Mouse (Mus musculus) embryonic facial prominence, embryonic 14.5 days (tissue): ENCODE measurements around the gene Cry2. TPM values are rescaled to one million over a fixed set of nuclear protein-coding genes. Genes with fewer than 3 reads are reported as not detected.

Source experiments
- ATAC-seq: fragments of 200-750 bp; cut with Nextera tagmentation; 2 replicates; pipeline ENCODE4 v1.8.0; 2017; ENCODE audit warnings: low read depth, moderate number of reproducible peaks, moderate TSS enrichment
- DNase-seq: peaks from one replicate; pipeline ENCODE4 v3.0.0-alpha.2; 2015; ENCODE audit warnings: low spot score
- H3K27ac ChIP-seq: fragments of 300-500 bp; sonication (generic); replicated peaks from 2 replicates; pipeline ENCODE4 v1.5.1; 2014; ENCODE audit warnings: low read depth, mild to moderate bottlenecking, low read length, moderate library complexity
- H3K27me3 ChIP-seq: fragments of 300-500 bp; sonication (generic); replicated peaks from 2 replicates; pipeline ENCODE4 v1.6.1; 2014; ENCODE audit warnings: low read length; ENCODE audit not compliant: control insufficient read depth, insufficient read depth
- H3K36me3 ChIP-seq: fragments of 300-500 bp; sonication (generic); 2 replicates; pipeline ENCODE4 v1.6.1; 2014; ENCODE audit warnings: low read length, mixed read lengths; ENCODE audit not compliant: control insufficient read depth, insufficient read depth
- H3K4me1 ChIP-seq: fragments of 300-500 bp; sonication (generic); 2 replicates; pipeline ENCODE4 v1.6.1; 2014; ENCODE audit warnings: antibody characterized with exemption, low read length; ENCODE audit not compliant: control insufficient read depth, insufficient read depth
- H3K4me2 ChIP-seq: fragments of 300-500 bp; sonication (generic); 2 replicates; pipeline ENCODE4 v1.6.1; 2014; ENCODE audit warnings: low read depth, mild to moderate bottlenecking, low read length, moderate library complexity, mixed read lengths
- H3K4me3 ChIP-seq: fragments of 300-500 bp; sonication (generic); 2 replicates; pipeline ENCODE4 v1.5.1; 2014; ENCODE audit warnings: low read depth, mild to moderate bottlenecking, low read length
- H3K9ac ChIP-seq: fragments of 300-500 bp; sonication (generic); 2 replicates; pipeline ENCODE4 v1.6.1; 2014; ENCODE audit warnings: low read depth, mild to moderate bottlenecking, low read length, moderate library complexity, mixed read lengths
- H3K9me3 ChIP-seq: fragments of 300-500 bp; sonication (generic); 2 replicates; pipeline ENCODE4 v1.6.1; 2016; ENCODE audit warnings: low read length; ENCODE audit not compliant: control insufficient read depth
- WGBS: fragments of 180-500 bp; shearing (Covaris S2); extraction: QIAGEN DNeasy Blood & Tissue Kit; methylation state at CpG from one replicate; pipeline ENCODE4 v1.1.7; 2014; 5-methylcytosine and 5-hydroxymethylcytosine counted together
- polyA plus RNA-seq: library from polyadenylated mRNA; unstranded; fragments of >200 nt; fragmentation: Nextera tagmentation; extraction: Ambion mirVana; gene quantifications from 2 replicates; pipeline ENCODE4 v1.2.1, GENCODE M21; 2014

Gene Cry2
- polyA plus RNA-seq, 1 experiment from 2014 or later: 27.1 TPM

DNA sequence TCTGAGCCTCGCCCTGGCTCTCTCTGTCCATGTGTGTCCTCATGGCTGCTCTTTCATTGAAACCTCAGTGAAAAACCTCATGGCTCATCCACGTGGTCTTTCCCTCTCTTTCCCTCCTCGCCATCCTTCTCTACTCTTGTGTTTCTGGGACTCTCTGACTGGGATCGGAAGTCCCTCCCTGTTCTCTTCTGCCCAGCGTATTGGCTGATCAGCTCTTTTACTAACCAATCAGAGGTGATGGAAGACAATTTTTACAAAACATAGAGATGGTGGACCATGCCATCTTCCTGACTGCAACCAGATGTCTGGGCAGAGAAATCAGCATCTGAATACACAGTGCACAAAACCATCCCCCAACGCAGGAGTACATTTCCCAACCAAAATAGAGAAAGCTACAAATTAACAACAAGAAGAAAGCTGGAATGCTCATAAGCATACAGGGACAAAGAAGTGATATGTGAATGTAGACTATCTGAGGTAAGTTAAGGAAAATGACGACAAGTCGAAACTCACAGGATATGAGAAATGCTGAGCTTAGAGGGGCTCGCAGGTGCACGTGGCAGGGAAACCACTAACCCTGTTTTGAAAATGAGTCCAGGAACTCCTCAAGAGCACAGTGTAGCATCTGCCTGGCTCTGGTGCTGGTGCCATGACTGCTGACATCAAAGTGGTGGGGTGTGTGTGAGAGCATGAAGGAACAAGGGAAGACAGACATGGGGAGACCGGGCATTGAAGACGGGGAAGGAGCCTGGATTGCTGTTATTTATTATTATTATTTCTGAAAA lies 38.2 kb upstream of the Cry2 start:
- 85% methylated on average over 12 of the region's 12 CpGs for WGBS
- no peak overlapping the region for H3K9ac ChIP-seq
- H3K4me2 ChIP-seq: no peak overlapping the region
- no peak overlapping the region for H3K4me3 ChIP-seq
- H3K27ac ChIP-seq: no peak overlapping the region
- no peaks in the 10 kb centered on the region for H3K4me1 ChIP-seq
- no peaks in the 10 kb centered on the region for H3K36me3 ChIP-seq
- no peak for DNase-seq
- no peaks in the 10 kb centered on the region for H3K9me3 ChIP-seq
- H3K27me3 ChIP-seq: no peaks in the 10 kb centered on the region
- ATAC-seq: no peak

DNA sequence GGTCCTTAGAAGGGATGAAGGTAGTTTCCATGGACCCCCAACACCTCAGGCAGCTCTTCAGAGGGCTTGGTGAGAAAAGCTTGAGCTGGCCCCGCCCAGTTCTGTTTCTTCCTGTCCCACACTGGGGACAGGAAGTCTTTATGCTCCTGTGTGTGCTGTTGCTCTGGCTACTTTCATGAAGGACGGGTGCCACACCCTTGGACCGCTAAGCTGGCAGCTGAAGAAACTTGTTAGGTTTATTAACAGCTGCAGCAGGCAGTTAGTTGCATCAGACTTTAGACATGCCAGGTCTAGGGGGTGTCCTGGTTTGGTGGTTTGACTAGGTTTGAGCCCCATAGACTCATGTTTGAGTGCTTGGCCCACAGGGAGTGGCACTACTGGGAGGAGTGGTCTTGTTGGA lies 30.8 kb upstream of the Cry2 start:
- no peaks in the 10 kb centered on the region for H3K36me3 ChIP-seq
- H3K27me3 ChIP-seq: peaks cover 20% of the 10 kb centered on the region
- no peak overlapping the region for H3K9ac ChIP-seq
- no peak overlapping the region for H3K4me3 ChIP-seq
- no peak overlapping the region for H3K4me2 ChIP-seq
- no peaks in the 10 kb centered on the region for H3K9me3 ChIP-seq
- DNase-seq (no peak), ATAC-seq (no peak)
- WGBS: 70% methylated on average over 3 of the region's 3 CpGs
- no peak overlapping the region for H3K27ac ChIP-seq
- H3K4me1 ChIP-seq: no peaks in the 10 kb centered on the region

DNA sequence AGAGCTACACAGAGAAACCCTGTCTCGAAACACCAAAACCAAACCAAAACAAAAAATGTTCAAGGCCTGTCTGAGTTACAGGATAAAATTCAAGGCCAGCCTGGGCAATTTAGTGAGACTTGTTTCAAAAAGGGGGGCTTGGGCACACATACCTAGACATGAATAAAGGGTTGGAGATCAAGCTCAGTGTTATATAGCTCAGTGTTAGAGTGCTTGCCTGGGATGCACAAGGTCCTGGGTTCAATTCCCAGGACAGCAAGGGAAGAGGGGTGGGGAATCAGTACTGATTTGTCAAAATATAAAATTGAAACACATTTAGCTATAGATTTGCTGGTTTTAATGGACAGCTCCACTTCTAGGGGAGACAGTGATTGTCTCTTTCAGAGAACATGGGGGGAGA lies 27.4 kb upstream of the Cry2 start:
- no peak overlapping the region for H3K4me3 ChIP-seq
- H3K36me3 ChIP-seq: no peaks in the 10 kb centered on the region
- 71% methylated on average over 1 of the region's 1 CpGs for WGBS
- H3K4me1 ChIP-seq: peaks cover 21% of the 10 kb centered on the region
- no peak overlapping the region for H3K27ac ChIP-seq
- DNase-seq (no peak), ATAC-seq (no peak)
- H3K4me2 ChIP-seq: no peak overlapping the region
- H3K9ac ChIP-seq: no peak overlapping the region
- peaks cover 20% of the 10 kb centered on the region for H3K27me3 ChIP-seq
- no peaks in the 10 kb centered on the region for H3K9me3 ChIP-seq

DNA sequence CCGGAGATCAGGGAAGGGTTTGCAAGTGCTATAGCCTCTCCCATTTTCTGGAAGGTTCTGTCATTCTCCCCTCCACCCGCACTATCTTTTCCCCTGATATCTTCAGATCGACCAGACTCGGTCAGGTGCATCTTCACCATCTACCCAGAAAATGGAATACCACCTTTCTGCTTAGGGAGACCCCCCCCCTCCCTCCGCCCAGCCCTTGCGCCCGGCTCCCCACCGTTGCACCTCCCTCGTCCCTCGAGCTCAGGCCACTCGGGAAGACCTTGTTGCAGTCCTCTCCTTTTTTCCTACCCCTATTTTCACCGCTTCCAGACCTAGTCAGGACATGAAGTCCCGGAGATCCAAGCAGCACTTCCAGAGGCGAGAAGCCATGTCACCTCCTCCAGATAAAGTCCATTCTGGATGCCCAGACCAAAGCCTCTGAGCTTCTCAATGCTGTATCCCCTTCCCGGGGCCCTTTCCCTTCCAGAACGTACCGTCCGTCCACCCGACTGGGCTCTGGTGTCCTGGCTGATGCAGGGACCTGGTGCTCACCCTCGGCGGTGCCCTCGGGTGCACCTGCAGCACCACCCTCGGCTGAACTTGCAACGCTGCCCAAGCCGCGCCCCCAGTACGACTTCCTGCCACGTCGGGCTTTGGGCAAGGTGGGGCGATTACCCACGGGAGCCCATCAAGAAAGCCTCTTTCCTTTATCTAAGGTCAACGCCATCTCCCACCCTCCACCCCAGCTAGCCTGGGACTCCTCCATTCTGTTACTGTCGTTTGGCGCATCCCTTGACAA lies 26.3 kb upstream of the Cry2 start, which contains the start of gene Slc35c1:
Gene Slc35c1 (minus strand): TSS at position 618 of the 787 bp plus-strand sequence.
- Histone ChIP-seq H3K9ac (peak within 1 kb of the TSS; percentile 66), H3K9me3 (no peaks in the 10 kb centered on the region), H3K27ac (no peak within 1 kb of the TSS), H3K4me2 (peak within 1 kb of the TSS; percentile 95), H3K4me1 (peaks cover 21% of the 10 kb centered on the region), H3K36me3 (no peaks in the 10 kb centered on the region), H3K27me3 (peaks cover 20% of the 10 kb centered on the region), H3K4me3 (peak within 1 kb of the TSS; percentile 64)
- 0 out of 2 replicates have a peak, but pooled peaks have one; percentile 6 for ATAC-seq
- WGBS: under 1% methylated on average over 34 of the region's 34 CpGs
- DNase-seq: no peak

DNA sequence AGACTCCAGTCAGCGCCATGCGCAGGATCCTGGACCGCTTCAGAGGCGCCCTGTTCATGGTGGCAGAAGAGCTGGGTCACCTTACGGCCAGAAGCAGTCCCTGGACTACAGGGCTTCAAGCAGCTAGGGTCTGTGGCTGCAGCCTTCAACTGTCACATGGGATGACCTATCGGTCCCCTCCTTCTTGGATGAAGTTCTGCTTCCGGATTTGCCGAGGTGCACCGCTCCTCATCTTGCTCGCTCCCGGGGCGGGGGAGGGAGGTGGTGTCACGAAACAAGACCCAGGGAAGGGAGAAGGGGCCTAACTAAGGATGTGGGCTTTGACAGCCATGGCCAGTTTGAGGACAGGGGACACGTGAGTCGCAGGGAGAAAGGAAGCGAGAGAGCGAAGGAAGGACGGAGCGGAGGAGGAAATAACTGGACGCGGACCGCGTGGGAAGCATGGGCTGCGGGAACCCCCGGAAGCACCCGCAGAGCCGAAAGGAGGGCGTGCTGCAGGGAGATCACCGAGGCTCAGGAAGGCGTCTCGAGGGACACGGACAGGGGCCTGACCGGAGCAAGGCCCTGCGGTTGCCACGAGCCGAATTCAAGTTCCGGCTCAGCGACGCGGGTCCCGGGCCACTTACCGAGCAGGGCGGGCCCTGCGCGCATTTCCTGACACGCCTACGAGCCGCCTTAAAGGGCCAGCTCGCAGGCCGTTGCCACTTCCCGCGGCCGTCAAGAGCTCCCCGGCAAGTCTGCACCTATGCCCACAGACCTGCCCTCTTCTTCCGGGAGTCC lies 25.5 kb upstream of the Cry2 start:
- no peak overlapping the region for H3K27ac ChIP-seq
- peak overlapping the region; percentile 95 for H3K4me2 ChIP-seq
- peaks cover 20% of the 10 kb centered on the region for H3K27me3 ChIP-seq
- peak; percentile 93 for ATAC-seq
- peaks cover 3% of the 10 kb centered on the region; the same call in 1 of the 2 replicates for H3K36me3 ChIP-seq
- H3K9ac ChIP-seq: peak overlapping the region; percentile 66
- H3K4me3 ChIP-seq: peak overlapping the region; percentile 64
- WGBS: under 1% methylated on average over 37 of the region's 55 CpGs
- H3K9me3 ChIP-seq: no peaks in the 10 kb centered on the region
- peak; percentile 91 for DNase-seq
- peaks cover 21% of the 10 kb centered on the region for H3K4me1 ChIP-seq

DNA sequence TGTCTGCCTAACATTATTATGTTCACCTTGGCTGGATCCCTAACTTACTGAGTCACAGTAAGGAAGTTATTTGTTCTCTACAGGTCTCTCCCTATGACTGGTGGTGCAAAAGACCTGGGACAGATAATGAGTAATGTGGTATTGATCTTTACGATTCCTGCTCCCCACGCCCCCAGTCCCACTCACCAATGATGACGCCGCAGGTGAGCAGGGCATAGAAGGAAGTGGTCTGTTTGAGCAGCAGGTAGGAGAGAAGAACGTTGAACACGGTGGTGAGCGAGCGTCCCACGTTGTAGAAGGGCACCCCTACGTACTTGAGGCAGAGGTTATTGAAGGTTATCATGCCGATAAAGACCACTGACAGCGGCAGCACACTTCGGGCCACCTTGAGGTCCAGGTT lies 24.6 kb upstream of the Cry2 start:
- Histone ChIP-seq H3K27me3 (peaks cover 20% of the 10 kb centered on the region), H3K4me2 (peak overlapping the region; percentile 95), H3K4me3 (peak overlapping the region; percentile 64), H3K9ac (peak overlapping the region; percentile 66; the same call in 1 of the 2 replicates), H3K4me1 (peaks cover 21% of the 10 kb centered on the region), H3K36me3 (peaks cover 12% of the 10 kb centered on the region; the same call in 1 of the 2 replicates), H3K27ac (no peak overlapping the region), H3K9me3 (no peaks in the 10 kb centered on the region)
- no peak for ATAC-seq
- no peak for DNase-seq
- WGBS: 68% methylated on average over 13 of the region's 13 CpGs

DNA sequence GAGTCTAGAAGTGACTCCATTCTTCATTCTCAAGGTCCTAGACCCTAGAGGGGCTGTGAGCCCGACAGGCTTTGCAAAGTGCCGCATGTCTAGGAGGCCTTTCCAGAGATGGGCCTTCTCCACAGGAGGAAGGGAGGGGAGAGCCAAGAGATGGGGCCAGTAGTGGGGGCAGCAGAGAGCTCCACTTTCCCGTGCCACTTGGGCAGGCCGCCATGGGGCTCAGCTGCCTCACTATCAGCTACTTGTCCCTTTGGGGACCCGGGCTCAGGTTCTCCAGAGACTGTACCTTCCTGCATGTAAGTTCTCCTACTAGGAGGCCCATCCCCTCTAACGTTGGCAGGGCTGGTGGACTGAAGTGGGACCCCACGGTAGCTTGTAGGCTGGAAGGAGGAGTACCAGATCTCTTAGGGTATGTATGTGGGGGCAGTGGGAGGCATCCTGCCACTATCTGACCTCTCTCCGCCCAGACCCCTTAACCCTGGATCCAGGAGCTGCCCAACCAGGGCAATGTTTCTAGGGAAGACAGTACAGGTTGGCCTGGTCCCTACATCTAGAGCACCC lies 23.2 kb upstream of the Cry2 start:
- Histone ChIP-seq H3K27me3 (peaks cover 20% of the 10 kb centered on the region), H3K9me3 (no peaks in the 10 kb centered on the region), H3K4me1 (peaks cover 21% of the 10 kb centered on the region), H3K4me3 (no peak overlapping the region), H3K9ac (0 out of 2 replicates have a peak overlapping the region, but pooled peaks have one; percentile 15), H3K27ac (no peak overlapping the region), H3K4me2 (no peak overlapping the region; the same call in 1 of the 2 replicates), H3K36me3 (peaks cover 21% of the 10 kb centered on the region)
- ATAC-seq (no peak), DNase-seq (no peak)
- 68% methylated on average over 8 of the region's 8 CpGs for WGBS

DNA sequence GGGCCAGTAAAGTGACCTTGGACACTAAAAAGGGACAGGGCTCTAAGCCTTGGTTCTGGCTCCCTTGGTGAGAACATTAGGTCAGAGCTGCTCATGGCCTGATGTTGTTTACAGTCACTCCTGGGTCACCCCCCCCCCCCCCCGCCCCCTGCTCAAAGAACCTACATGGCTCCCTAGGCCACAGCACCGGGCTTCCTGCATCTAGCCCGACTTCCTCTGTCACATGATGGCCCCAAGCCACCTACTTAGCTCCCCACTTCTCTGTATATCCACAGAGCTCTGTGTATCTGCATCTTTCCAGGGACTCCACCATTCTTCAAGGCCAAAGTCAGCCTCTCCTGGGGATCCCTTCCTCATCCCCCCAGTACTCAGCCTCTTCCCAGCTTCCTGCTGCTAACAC lies 21.9 kb upstream of the Cry2 start:
- DNase-seq (no peak), ATAC-seq (no peak)
- H3K27me3 ChIP-seq: peaks cover 9% of the 10 kb centered on the region
- H3K4me3 ChIP-seq: no peak overlapping the region
- H3K9me3 ChIP-seq: no peaks in the 10 kb centered on the region
- H3K4me2 ChIP-seq: no peak overlapping the region
- peak overlapping the region; percentile 14; the same call in 1 of the 2 replicates for H3K9ac ChIP-seq
- peaks cover 21% of the 10 kb centered on the region for H3K36me3 ChIP-seq
- no peak overlapping the region for H3K27ac ChIP-seq
- H3K4me1 ChIP-seq: peaks cover 21% of the 10 kb centered on the region
- 42% methylated on average over 2 of the region's 3 CpGs for WGBS
